Mouse (Mus musculus) heart, embryonic 11.5 days (tissue): ENCODE results near the gene Pdzd7. TPM values are rescaled to one million over a fixed set of nuclear protein-coding genes. Genes with fewer than 3 reads are reported as not detected.

Experiments
- ATAC-seq: fragments of 200-750 bp; cut with Nextera tagmentation; replicated peaks from 2 replicates; pipeline ENCODE4 v1.8.0; 2017; ENCODE audit warnings: moderate library complexity; ENCODE audit not compliant: insufficient number of reproducible peaks, low FRiP score, low TSS enrichment
- H3K27ac ChIP-seq: fragments of 300-500 bp; sonication (generic); 2 replicates; pipeline ENCODE4 v1.5.1; 2014; ENCODE audit warnings: mild to moderate bottlenecking, low read depth, low read length
- H3K27me3 ChIP-seq: fragments of 300-500 bp; sonication (generic); 2 replicates; pipeline ENCODE4 v1.6.1; 2014; ENCODE audit warnings: mild to moderate bottlenecking, low read length, mixed read lengths; ENCODE audit not compliant: control insufficient read depth, insufficient read depth
- H3K36me3 ChIP-seq: fragments of 300-500 bp; sonication (generic); 2 replicates; pipeline ENCODE4 v1.6.1; 2014; ENCODE audit warnings: mild to moderate bottlenecking, low read length, moderate library complexity, mixed read lengths; ENCODE audit not compliant: control insufficient read depth, insufficient read depth
- H3K4me1 ChIP-seq: fragments of 300-500 bp; sonication (generic); 2 replicates; pipeline ENCODE4 v1.6.1; 2014; ENCODE audit warnings: low read length; ENCODE audit not compliant: control insufficient read depth, insufficient read depth
- H3K4me2 ChIP-seq: fragments of 300-500 bp; sonication (generic); 2 replicates; pipeline ENCODE4 v1.6.1; 2014; ENCODE audit warnings: mild to moderate bottlenecking, moderate library complexity
- H3K4me3 ChIP-seq: fragments of 300-500 bp; sonication (generic); 2 replicates; pipeline ENCODE4 v1.5.1; 2014; ENCODE audit warnings: low read depth, low read length
- H3K9ac ChIP-seq: fragments of 300-500 bp; sonication (generic); 2 replicates; pipeline ENCODE4 v1.6.1; 2014; ENCODE audit warnings: mild to moderate bottlenecking, low read depth, low read length, moderate library complexity
- H3K9me3 ChIP-seq: fragments of 300-500 bp; sonication (generic); replicated peaks from 2 replicates; pipeline ENCODE4 v1.6.1; 2016; ENCODE audit warnings: low read length; ENCODE audit not compliant: control insufficient read depth
- WGBS: fragments of 180-500 bp; shearing (Covaris S2); extraction: QIAGEN DNeasy Blood & Tissue Kit; methylation state at CpG from one replicate; pipeline ENCODE4 v1.1.7; 2014; ENCODE audit not compliant: insufficient replicate concordance; 5-methylcytosine and 5-hydroxymethylcytosine counted together
- polyA plus RNA-seq: library from polyadenylated mRNA; unstranded; fragments of >200 nt; fragmentation: Nextera tagmentation; extraction: Ambion mirVana; gene quantifications from 2 replicates; pipeline ENCODE4 v1.2.1, GENCODE M21; 2014

Pdzd7 gene
- polyA plus RNA-seq, 1 experiment from 2014 or later: not detected

DNA sequence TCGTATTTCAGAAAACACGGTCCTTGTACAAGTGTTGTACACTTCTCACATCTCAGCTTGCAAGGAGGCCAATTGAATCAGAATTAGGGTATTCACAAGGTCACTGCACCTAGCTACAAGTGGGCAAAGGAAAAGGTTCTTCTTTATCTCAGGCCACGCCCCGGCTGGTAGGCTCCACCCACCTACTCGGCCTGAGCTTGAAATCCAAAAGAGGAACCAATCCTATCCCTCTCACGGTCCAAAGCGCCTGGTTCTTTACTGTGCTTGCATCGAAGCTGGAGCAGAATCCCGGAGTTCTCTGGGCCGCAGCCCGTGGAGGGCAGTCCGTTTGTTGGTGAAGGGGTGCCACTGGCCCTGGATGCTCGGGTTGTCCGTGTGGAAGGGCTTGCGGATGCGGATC is 40.1 kb downstream of the Pdzd7 start, which contains the start of gene Twnk:
Gene Twnk (plus strand): TSS at position 220 of the 400 bp plus-strand sequence.
- peak within 1 kb of the TSS; percentile 85 for H3K9ac ChIP-seq
- H3K36me3 ChIP-seq: peaks cover 17% of the 10 kb centered on the region
- H3K9me3 ChIP-seq: no peaks in the 10 kb centered on the region
- H3K27ac ChIP-seq: peak within 1 kb of the TSS; percentile 83
- H3K27me3 ChIP-seq: no peaks in the 10 kb centered on the region
- H3K4me3 ChIP-seq: peak within 1 kb of the TSS; percentile 98
- ATAC-seq: no peak
- 9% methylated on average over 16 of the region's 16 CpGs for whole genome bisulfite sequencing
- H3K4me2 ChIP-seq: peak within 1 kb of the TSS; percentile 94
- H3K4me1 ChIP-seq: peaks cover 13% of the 10 kb centered on the region

GRCm38 (mm10) chr19:45003740-45004516 is 41.6 kb downstream of the Pdzd7 start:
- no peak for ATAC-seq
- Histone ChIP-seq H3K27me3 (no peaks in the 10 kb centered on the region), H3K27ac (no peak overlapping the region), H3K4me1 (peaks cover 13% of the 10 kb centered on the region), H3K9me3 (no peaks in the 10 kb centered on the region), H3K4me2 (no peak overlapping the region), H3K9ac (no peak overlapping the region), H3K4me3 (no peak overlapping the region), H3K36me3 (peaks cover 13% of the 10 kb centered on the region)
- WGBS: 78% methylated on average over 7 of the region's 7 CpGs

GRCm38 (mm10) chr19:45002301-45002700 is 43.2 kb downstream of the Pdzd7 start:
- no peaks in the 10 kb centered on the region for H3K9me3 ChIP-seq
- H3K27ac ChIP-seq: no peak overlapping the region
- H3K9ac ChIP-seq: no peak overlapping the region
- H3K27me3 ChIP-seq: no peaks in the 10 kb centered on the region
- H3K4me1 ChIP-seq: peaks cover 10% of the 10 kb centered on the region
- peaks cover 13% of the 10 kb centered on the region for H3K36me3 ChIP-seq
- H3K4me3 ChIP-seq: no peak overlapping the region
- no peak overlapping the region for H3K4me2 ChIP-seq
- ATAC-seq: no peak
- WGBS: 68% methylated on average over 3 of the region's 3 CpGs

- Histone ChIP-seq H3K9me3 (no peaks in the 10 kb centered on the region), H3K4me3 (no peak overlapping the region), H3K27ac (no peak overlapping the region), H3K27me3 (no peaks in the 10 kb centered on the region), H3K9ac (no peak overlapping the region), H3K36me3 (peaks cover 13% of the 10 kb centered on the region), H3K4me2 (no peak overlapping the region), H3K4me1 (no peaks in the 10 kb centered on the region)
- WGBS: 81% methylated on average over 8 of the region's 8 CpGs
- no peak for ATAC-seq
These were observed 45.9 kb downstream of the Pdzd7 start for GRCm38 (mm10) chr19:44999647-45000046.

GRCm38 (mm10) chr19:44997786-44998185 is 47.7 kb downstream of the Pdzd7 start:
- no peak overlapping the region for H3K27ac ChIP-seq
- ATAC-seq: no peak
- H3K9ac ChIP-seq: no peak overlapping the region
- H3K9me3 ChIP-seq: no peaks in the 10 kb centered on the region
- H3K27me3 ChIP-seq: no peaks in the 10 kb centered on the region
- H3K4me3 ChIP-seq: no peak overlapping the region
- H3K36me3 ChIP-seq: 0 out of 2 replicates have a peak, but pooled peaks cover 5% of the 10 kb centered on the region
- WGBS: 77% methylated on average over 11 of the region's 11 CpGs
- no peak overlapping the region for H3K4me2 ChIP-seq
- no peaks in the 10 kb centered on the region for H3K4me1 ChIP-seq

GRCm38 (mm10) chr19:44992712-44993111 is 52.8 kb downstream of the Pdzd7 start:
- Histone ChIP-seq H3K4me3 (no peak overlapping the region), H3K36me3 (no peaks in the 10 kb centered on the region), H3K27me3 (peaks cover 8% of the 10 kb centered on the region), H3K9me3 (no peaks in the 10 kb centered on the region), H3K9ac (no peak overlapping the region), H3K27ac (no peak overlapping the region), H3K4me1 (peaks cover 7% of the 10 kb centered on the region; the same call in 1 of the 2 replicates), H3K4me2 (no peak overlapping the region)
- 34% methylated on average over 7 of the region's 7 CpGs for WGBS
- no peak for ATAC-seq

DNA sequence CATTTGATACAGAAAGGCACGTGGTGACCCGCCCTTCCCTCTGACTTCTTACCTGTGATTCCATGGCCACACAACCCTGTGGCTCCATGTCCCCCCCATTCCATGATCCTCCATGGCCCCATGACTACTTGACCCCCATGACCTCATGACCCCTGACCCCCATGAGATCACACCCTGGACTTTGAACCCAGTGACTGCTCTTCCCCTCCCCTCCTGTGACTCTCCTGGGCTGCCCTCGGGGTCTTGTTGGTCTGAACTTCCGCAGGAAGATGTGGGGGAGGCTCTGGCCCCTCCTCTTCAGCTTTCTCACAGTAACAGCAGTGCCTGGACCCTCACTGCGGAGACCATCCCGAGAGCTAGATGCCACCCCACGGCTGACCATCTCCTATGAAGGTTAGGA is 53.3 kb downstream of the Pdzd7 start:
- Histone ChIP-seq H3K9ac (no peak overlapping the region), H3K27me3 (peaks cover 8% of the 10 kb centered on the region), H3K4me1 (peaks cover 7% of the 10 kb centered on the region; the same call in 1 of the 2 replicates), H3K9me3 (no peaks in the 10 kb centered on the region), H3K27ac (no peak overlapping the region), H3K4me2 (no peak overlapping the region), H3K4me3 (no peak overlapping the region), H3K36me3 (no peaks in the 10 kb centered on the region)
- ATAC-seq: no peak
- 39% methylated on average over 7 of the region's 7 CpGs for WGBS

DNA sequence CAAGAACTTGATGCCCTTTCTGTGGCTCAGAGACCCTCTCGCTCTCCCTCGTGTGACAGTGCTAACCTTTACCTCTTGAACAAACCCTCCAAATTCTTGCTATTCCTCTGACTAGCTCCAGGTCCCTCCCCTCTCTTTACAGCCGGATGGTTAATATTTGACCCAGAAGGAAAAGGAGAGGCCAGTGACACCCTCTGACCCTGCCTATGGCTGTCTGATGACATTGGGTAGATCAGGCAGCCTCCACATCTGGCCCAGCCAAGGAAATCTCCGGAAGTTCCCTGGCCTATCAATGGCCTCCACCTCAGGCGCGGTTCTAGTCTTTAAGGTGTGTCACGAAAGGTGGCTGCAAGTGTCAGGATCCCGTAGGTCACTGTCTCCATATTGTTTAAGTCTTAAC is 54.5 kb downstream of the Pdzd7 start:
- Histone ChIP-seq H3K4me3 (no peak overlapping the region), H3K9me3 (no peaks in the 10 kb centered on the region), H3K27ac (no peak overlapping the region), H3K4me1 (peaks cover 7% of the 10 kb centered on the region; the same call in 1 of the 2 replicates), H3K4me2 (no peak overlapping the region), H3K36me3 (no peaks in the 10 kb centered on the region), H3K9ac (no peak overlapping the region), H3K27me3 (peaks cover 8% of the 10 kb centered on the region)
- WGBS: 81% methylated on average over 8 of the region's 8 CpGs
- ATAC-seq: no peak
